Mouse (Mus musculus) hindbrain, postnatal 0 days (tissue): Measurements from ENCODE around the gene Cavin3. TPM values are rescaled to one million over a fixed set of nuclear protein-coding genes. Genes with fewer than 3 reads are reported as not detected.

Experiments
- ATAC-seq: fragments of 200-750 bp; cut with Nextera tagmentation; 2 replicates; pipeline ENCODE4 v1.8.0; 2017; ENCODE audit warnings: mild to moderate bottlenecking, moderate TSS enrichment, moderate library complexity
- DNase-seq: peaks from one replicate; pipeline ENCODE4 v3.0.0-alpha.2; 2015; ENCODE audit warnings: low spot score
- H3K27ac ChIP-seq: fragments of 300-500 bp; sonication (generic); 2 replicates; pipeline ENCODE4 v1.5.1; 2014; ENCODE audit warnings: mild to moderate bottlenecking
- H3K27me3 ChIP-seq: fragments of 300-500 bp; sonication (generic); 2 replicates; pipeline ENCODE4 v1.6.1; 2014; ENCODE audit warnings: low read length, mixed read lengths; ENCODE audit not compliant: insufficient read depth
- H3K36me3 ChIP-seq: fragments of 300-500 bp; sonication (generic); 2 replicates; pipeline ENCODE4 v1.6.1; 2014; ENCODE audit warnings: low read length, mixed read lengths; ENCODE audit not compliant: insufficient read depth
- H3K4me1 ChIP-seq: fragments of 300-500 bp; sonication (generic); 2 replicates; pipeline ENCODE4 v1.6.1; 2014; ENCODE audit warnings: antibody characterized with exemption, low read length, mixed read lengths; ENCODE audit not compliant: insufficient read depth
- H3K4me2 ChIP-seq: fragments of 300-500 bp; sonication (generic); 2 replicates; pipeline ENCODE4 v1.6.1; 2014; ENCODE audit warnings: low read depth, mild to moderate bottlenecking, low read length, moderate library complexity, mixed read lengths
- H3K4me3 ChIP-seq: fragments of 300-500 bp; sonication (generic); 2 replicates; pipeline ENCODE4 v1.5.1; 2014; ENCODE audit warnings: low read length
- H3K9ac ChIP-seq: fragments of 300-500 bp; sonication (generic); replicated peaks from 2 replicates; pipeline ENCODE4 v1.6.1; 2014; ENCODE audit warnings: mild to moderate bottlenecking, low read length, moderate library complexity, mixed read lengths
- H3K9me3 ChIP-seq: fragments of 300-500 bp; sonication (generic); 2 replicates; pipeline ENCODE4 v1.6.1; 2016; ENCODE audit warnings: low read length, mixed read lengths
- CTCF ChIP-seq: IDR thresholded peaks from 2 replicates; pipeline ENCODE4 v1.5.1; 2016; ENCODE audit warnings: antibody characterized with exemption, control low read depth, low read depth
- WGBS: fragments of 180-500 bp; shearing (Covaris S2); extraction: QIAGEN DNeasy Blood & Tissue Kit; methylation state at CpG from one replicate; pipeline ENCODE4 v1.1.7; 2014; 5-methylcytosine and 5-hydroxymethylcytosine counted together
- polyA plus RNA-seq: library from polyadenylated mRNA; unstranded; fragments of >200 nt; fragmentation: Nextera tagmentation; extraction: Ambion mirVana; gene quantifications from 2 replicates; pipeline ENCODE4 v1.2.1, GENCODE M21; 2015
- total RNA-seq: library from RNA; depleted of rRNA; stranded (reverse); fragments of >200 nt; gene quantifications from 2 replicates; pipeline ENCODE4 v1.2.3, GENCODE M21; 2014

The Cavin3 gene
- total and polyA plus RNA-seq, 2 experiments from 2014 or later: 32.8 to 47.3 TPM

DNA sequence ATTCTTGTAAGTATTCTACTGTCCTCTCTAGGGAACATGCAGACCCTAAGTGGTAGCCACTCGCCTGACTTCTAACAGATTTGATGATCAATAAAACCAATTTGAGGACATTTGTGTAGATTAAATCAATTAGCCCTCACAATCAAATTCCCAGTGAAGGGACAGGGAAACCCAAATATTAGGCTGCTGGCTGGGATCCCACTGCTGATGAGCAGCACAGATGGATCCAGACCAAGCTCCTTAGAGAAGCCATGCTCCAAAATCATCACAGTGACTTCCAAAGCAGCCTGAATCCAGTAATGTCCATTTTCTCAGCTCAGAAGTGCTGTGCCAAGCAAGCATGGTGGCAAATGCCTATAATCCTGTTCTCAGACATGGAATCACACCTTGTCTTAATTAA lies 17.6 kb upstream of the Cavin3 start:
- 77% methylated on average over 1 of the region's 1 CpGs for WGBS
- no peak for DNase-seq
- H3K27ac ChIP-seq: no peak overlapping the region
- no peaks in the 10 kb centered on the region for H3K9me3 ChIP-seq
- no peaks in the 10 kb centered on the region for H3K27me3 ChIP-seq
- H3K9ac ChIP-seq: no peak overlapping the region
- no peaks in the 10 kb centered on the region for H3K36me3 ChIP-seq
- TF ChIP-seq CTCF: no peak
- no peaks in the 10 kb centered on the region for H3K4me1 ChIP-seq
- H3K4me2 ChIP-seq: no peak overlapping the region
- no peak for ATAC-seq
- no peak overlapping the region for H3K4me3 ChIP-seq

DNA sequence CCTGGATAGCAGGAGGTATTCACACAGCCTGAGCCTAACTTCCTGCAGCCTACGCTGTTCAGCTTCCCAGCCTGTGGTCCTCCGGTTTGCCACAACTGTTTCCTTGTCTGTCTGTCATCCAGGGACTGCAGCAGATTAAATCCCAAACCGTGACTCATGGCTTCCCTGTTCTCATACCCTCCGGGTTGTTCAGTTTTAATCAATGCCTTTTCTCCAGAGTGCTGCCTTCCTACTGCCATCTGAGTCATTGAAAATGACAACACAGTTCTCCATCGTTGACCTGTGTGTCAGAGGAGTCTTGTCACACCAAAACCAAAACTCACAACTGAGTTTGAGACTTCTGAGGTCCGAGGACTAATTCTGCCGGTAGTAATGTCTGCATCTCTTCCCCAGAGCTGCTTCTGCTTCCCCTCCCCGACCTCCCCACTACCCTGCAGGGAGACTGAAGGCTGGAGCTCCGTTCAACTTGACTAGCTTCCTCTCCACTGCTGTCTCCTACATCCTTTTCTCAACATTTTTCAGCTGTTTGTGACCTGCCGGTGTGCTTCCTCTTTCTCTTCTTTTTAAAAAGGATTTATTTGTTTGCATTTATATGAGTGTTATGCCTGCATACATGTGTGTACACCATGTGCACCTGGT lies 16.9 kb upstream of the Cavin3 start:
- Histone ChIP-seq H3K4me1 (no peaks in the 10 kb centered on the region), H3K9ac (no peak overlapping the region), H3K36me3 (no peaks in the 10 kb centered on the region), H3K4me3 (no peak overlapping the region), H3K27ac (no peak overlapping the region), H3K4me2 (no peak overlapping the region), H3K27me3 (no peaks in the 10 kb centered on the region), H3K9me3 (no peaks in the 10 kb centered on the region)
- ATAC-seq (no peak), DNase-seq (no peak)
- 55% methylated on average over 10 of the region's 10 CpGs for WGBS
- no peak for TF ChIP-seq CTCF

DNA sequence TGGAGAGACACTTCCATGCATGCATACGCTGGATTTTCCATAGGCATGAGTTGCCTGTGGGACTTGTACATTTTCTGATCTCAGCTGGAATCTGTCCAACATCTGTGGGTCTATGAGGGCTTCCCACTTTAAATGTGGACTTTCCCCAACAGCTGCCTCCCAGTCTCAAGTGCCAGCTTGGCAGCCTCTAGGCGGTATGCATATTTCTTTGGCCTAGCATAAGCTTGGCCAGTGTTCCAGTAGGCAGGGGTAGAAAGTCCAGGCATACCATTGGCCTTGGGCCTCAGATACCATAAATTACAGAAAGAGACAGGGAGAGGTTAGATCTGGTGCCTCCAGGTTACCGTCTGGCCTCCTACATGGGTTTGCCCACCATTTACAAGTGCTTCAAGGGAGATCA lies 15.8 kb upstream of the Cavin3 start:
- no peak overlapping the region for H3K9ac ChIP-seq
- no peaks in the 10 kb centered on the region for H3K4me1 ChIP-seq
- DNase-seq (no peak), ATAC-seq (no peak)
- 82% methylated on average over 3 of the region's 3 CpGs for WGBS
- H3K4me2 ChIP-seq: no peak overlapping the region
- H3K27ac ChIP-seq: no peak overlapping the region
- no peak for TF ChIP-seq CTCF
- H3K36me3 ChIP-seq: no peaks in the 10 kb centered on the region
- H3K4me3 ChIP-seq: no peak overlapping the region
- no peaks in the 10 kb centered on the region for H3K27me3 ChIP-seq
- no peaks in the 10 kb centered on the region for H3K9me3 ChIP-seq

DNA sequence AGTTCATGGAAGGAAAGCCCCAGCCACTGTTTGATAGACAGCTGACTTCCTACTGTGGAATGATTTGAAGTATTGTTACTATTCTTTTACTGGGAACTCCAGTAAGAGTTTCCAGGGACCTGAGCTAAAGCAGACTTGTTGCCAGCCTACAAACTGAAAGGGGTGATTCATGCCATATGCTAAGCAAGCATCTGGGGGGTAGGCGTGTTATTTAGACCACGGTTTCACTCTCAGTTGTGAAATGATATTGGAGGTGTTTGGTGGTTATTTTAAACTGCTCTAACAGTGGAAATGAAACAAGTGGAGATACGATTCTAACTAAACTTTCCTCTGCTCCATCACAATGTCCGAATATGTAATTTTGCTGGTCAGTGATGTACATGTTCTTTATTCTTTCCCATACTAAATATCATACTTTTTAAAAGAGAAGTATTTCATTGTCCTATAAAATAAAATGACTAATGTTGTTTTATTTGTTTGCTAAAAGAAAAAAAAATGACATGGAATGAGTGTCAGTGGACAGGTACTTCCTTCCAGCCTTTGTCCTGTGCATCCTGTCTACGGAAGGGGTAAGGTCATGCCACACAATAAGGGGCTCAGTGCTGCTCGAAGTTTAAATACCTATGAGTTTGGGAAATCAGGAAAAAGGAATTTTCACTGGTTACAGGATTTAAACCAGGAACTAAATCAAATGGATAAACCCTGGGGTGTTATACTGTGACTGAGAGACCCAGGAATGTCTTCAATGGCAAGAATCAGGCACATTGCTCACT lies 5.2 kb upstream of the Cavin3 start:
- no peak overlapping the region for H3K27ac ChIP-seq
- no peak overlapping the region for H3K4me3 ChIP-seq
- H3K4me1 ChIP-seq: peaks cover 6% of the 10 kb centered on the region; the same call in 1 of the 2 replicates
- H3K9ac ChIP-seq: no peak overlapping the region
- no peaks in the 10 kb centered on the region for H3K9me3 ChIP-seq
- H3K27me3 ChIP-seq: no peaks in the 10 kb centered on the region
- ATAC-seq (no peak), DNase-seq (no peak)
- WGBS: 80% methylated on average over 6 of the region's 6 CpGs
- no peak overlapping the region for H3K4me2 ChIP-seq
- TF ChIP-seq CTCF: no peak
- no peaks in the 10 kb centered on the region for H3K36me3 ChIP-seq

DNA sequence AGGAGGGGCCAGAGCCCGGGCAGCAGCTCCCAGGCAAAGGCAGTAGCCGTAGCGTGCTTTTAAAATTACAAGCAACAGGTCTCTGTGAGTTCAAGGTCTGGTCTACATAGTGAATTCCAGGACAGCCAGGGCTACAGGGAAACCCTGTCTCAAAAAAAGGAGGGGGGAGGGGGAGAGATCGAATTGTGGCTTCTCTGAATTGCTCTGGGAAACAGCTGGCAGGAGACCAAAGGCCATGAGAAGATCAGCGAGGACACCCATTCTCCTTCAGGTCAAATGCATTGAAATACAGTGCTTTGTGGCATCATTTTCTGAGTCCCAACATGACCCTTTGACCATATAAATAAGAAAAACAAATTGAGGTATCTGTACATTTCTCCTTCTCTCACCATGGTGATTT lies 2.9 kb upstream of the Cavin3 start:
- Histone ChIP-seq H3K4me2 (no peak overlapping the region), H3K4me3 (no peak overlapping the region), H3K27ac (no peak overlapping the region), H3K9me3 (no peaks in the 10 kb centered on the region), H3K4me1 (peaks cover 13% of the 10 kb centered on the region; the same call in 1 of the 2 replicates), H3K9ac (no peak overlapping the region), H3K27me3 (no peaks in the 10 kb centered on the region), H3K36me3 (no peaks in the 10 kb centered on the region)
- DNase-seq: no peak
- no peak for ATAC-seq
- WGBS: 65% methylated on average over 5 of the region's 5 CpGs
- TF ChIP-seq CTCF: no peak

DNA sequence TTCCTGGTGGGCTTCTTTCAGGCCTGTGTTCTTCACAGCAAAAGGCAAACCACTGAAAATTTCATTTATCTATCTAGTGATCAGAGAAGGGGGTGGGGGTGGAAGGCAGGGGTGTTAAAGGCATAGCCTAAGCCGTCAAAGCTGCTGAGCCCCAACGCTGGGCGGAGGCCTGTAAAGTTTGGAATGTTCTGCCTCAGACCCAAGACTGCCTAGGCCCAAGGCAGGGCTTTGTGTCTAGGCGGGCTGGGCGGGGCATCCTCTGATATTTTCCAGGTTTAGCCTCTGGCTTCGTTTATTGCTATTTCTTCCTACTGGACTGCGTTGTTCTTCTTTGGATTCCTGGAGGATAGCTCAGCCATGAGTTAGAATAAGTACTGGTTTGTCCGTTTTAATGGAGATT lies 326 bp upstream of the Cavin3 start:
- H3K27me3 ChIP-seq: no peaks in the 10 kb centered on the region
- no peaks in the 10 kb centered on the region for H3K9me3 ChIP-seq
- H3K4me3 ChIP-seq: peak overlapping the region; percentile 48
- peak; percentile 41 for ATAC-seq
- no peaks in the 10 kb centered on the region for H3K36me3 ChIP-seq
- peak overlapping the region; percentile 92 for H3K27ac ChIP-seq
- H3K9ac ChIP-seq: peak overlapping the region; percentile 75
- peaks cover 13% of the 10 kb centered on the region; the same call in 1 of the 2 replicates for H3K4me1 ChIP-seq
- peak overlapping the region; percentile 69 for H3K4me2 ChIP-seq
- TF ChIP-seq CTCF: no peak
- 48% methylated on average over 8 of the region's 8 CpGs for WGBS
- no peak for DNase-seq
